Mouse (Mus musculus): ENCODE measurements around the gene Ly6g5c. TPM values are rescaled to one million over a fixed set of nuclear protein-coding genes. Genes with fewer than 3 reads are reported as not detected.

Ly6g5c gene
- polyA plus RNA-seq, 1 experiment from 2014 or later, result not detected

DNA sequence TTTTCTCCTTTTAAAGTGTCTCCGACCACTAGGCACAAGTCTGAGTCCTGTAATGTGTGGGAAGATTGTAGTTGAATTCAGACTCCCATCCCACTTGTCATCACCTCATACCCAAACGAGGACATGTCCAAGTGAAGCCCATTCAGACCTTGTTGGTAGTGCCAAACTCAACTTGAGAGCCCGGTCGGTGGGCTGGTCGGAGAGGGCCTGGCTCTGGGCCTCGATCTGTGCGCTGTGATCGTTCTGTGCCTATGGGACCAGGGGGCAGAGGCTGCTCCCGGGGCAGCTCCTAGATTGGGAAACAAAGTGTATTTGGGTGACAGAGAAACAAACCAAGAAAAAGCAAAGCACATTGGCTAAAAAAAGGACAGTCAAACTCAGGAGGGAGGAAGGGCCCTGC is 45.0 kb downstream of the Ly6g5c start:
- no peaks in the 10 kb centered on the region for H3K4me1 ChIP-seq (ENCODE audit: control insufficient read depth, insufficient read depth, low read length)
- 94% methylated on average over 9 of the region's 9 CpGs for WGBS
- no peaks in the 10 kb centered on the region for H3K27me3 ChIP-seq (ENCODE audit: control insufficient read depth, insufficient read depth, low read length)
- H3K9me3 ChIP-seq (ENCODE audit: control insufficient read depth, low read length), result no peaks in the 10 kb centered on the region
- no peak overlapping the region for H3K4me2 ChIP-seq (ENCODE audit: low read length)
- ATAC-seq (ENCODE audit: low FRiP score, low TSS enrichment), result no peak
- H3K4me3 ChIP-seq (replicated peaks; ENCODE audit: low read depth, low read length), result no peak overlapping the region
- H3K36me3 ChIP-seq (ENCODE audit: control insufficient read depth, insufficient read depth, low read length), result peaks cover 99% of the 10 kb centered on the region
- no peak for DNase-seq
- no peak overlapping the region for H3K27ac ChIP-seq (replicated peaks; ENCODE audit: low read depth, low read length)
- H3K9ac ChIP-seq (replicated peaks; ENCODE audit: low read length), result no peak overlapping the region

DNA sequence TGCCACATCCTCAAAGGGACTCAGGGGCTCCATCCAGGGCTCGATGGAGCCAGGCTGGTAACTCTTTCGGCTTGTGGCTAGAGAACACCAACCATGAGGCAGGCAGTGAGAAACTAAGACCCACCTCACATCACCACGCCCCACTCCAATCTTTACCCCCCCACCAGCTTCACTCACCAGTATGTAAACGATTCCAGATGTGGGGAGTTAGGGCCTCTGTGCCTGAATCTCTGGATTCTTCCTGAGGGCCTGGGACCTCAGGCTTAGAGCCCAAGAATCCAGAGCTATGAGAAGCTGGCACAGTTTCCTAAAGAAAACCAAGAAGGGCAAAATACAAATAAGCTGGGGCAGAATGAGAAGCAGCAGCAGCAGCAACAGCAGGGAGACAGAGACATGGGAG is 45.9 kb downstream of the Ly6g5c start:
- no peak overlapping the region for H3K27ac ChIP-seq (replicated peaks; ENCODE audit: low read depth, low read length)
- ATAC-seq (ENCODE audit: low FRiP score, low TSS enrichment) (no peak), DNase-seq (no peak)
- H3K4me3 ChIP-seq (replicated peaks; ENCODE audit: low read depth, low read length), result no peak overlapping the region
- H3K27me3 ChIP-seq (ENCODE audit: control insufficient read depth, insufficient read depth, low read length), result no peaks in the 10 kb centered on the region
- no peak overlapping the region for H3K4me2 ChIP-seq (ENCODE audit: low read length)
- no peaks in the 10 kb centered on the region for H3K4me1 ChIP-seq (ENCODE audit: control insufficient read depth, insufficient read depth, low read length)
- 94% methylated on average over 4 of the region's 4 CpGs for WGBS
- H3K36me3 ChIP-seq (ENCODE audit: control insufficient read depth, insufficient read depth, low read length), result peaks cover 99% of the 10 kb centered on the region
- H3K9me3 ChIP-seq (ENCODE audit: control insufficient read depth, low read length), result no peaks in the 10 kb centered on the region
- no peak overlapping the region for H3K9ac ChIP-seq (replicated peaks; ENCODE audit: low read length)

- ATAC-seq (ENCODE audit: low FRiP score, low TSS enrichment), result no peak
- Histone ChIP-seq H3K27me3 (ENCODE audit: control insufficient read depth, insufficient read depth, low read length) (no peaks in the 10 kb centered on the region), H3K27ac (replicated peaks; ENCODE audit: low read depth, low read length) (no peak overlapping the region), H3K9ac (replicated peaks; ENCODE audit: low read length) (no peak overlapping the region), H3K9me3 (ENCODE audit: control insufficient read depth, low read length) (no peaks in the 10 kb centered on the region), H3K4me1 (ENCODE audit: control insufficient read depth, insufficient read depth, low read length) (no peaks in the 10 kb centered on the region), H3K36me3 (ENCODE audit: control insufficient read depth, insufficient read depth, low read length) (peaks cover 99% of the 10 kb centered on the region), H3K4me3 (replicated peaks; ENCODE audit: low read depth, low read length) (no peak overlapping the region), H3K4me2 (ENCODE audit: low read length) (no peak overlapping the region)
- WGBS, result 78% methylated on average over 7 of the region's 7 CpGs
- no peak for DNase-seq
Measured at GRCm38 (mm10) chr17:35154616-35155015, 46.5 kb downstream of the Ly6g5c start.

- DNase-seq, result no peak
- WGBS, result 94% methylated on average over 12 of the region's 12 CpGs
Measured at GRCm38 (mm10) chr17:35155451-35155850, 47.4 kb downstream of the Ly6g5c start.

DNA sequence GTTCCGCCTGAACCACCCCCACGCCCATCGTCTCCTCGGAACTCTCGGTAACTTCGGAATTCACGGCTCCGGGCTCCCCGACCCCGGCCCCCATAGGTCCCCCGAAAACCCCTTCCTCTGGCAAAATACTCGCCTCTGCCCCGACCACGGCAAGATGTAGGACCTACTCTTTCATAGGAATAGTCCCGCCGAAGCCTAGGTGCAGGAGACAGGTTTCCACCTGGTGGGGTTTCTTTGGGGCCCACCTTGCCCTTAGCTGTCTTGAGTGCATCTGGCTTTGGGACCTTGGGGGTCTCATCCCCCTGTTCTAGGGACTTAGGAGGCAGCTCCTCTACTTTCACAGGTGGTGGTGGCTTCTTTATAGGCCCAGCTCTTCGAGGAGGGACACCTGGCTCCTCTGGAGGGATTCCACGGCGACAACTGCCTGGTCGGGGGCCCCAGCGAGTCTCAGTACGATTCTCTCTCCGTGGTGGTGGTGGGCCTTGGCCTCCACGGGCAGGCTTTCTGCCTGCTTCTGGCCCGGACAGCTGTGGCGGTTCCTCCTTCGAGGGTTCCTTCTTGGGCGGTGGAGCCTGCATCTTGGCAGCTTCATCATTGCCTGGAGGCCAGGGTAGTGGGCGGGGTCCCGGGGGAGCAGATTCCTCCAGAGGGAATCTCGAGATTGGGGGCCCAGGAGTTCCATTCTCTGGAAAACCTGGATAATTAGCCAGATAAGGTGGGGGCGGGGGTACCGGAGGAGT is 48.6 kb downstream of the Ly6g5c start:
- DNase-seq (no peak), ATAC-seq (ENCODE audit: low FRiP score, low TSS enrichment) (no peak)
- 92% methylated on average over 33 of the region's 33 CpGs for WGBS
- H3K4me2 ChIP-seq (ENCODE audit: low read length), result no peak overlapping the region
- no peak overlapping the region for H3K27ac ChIP-seq (replicated peaks; ENCODE audit: low read depth, low read length)
- no peaks in the 10 kb centered on the region for H3K27me3 ChIP-seq (ENCODE audit: control insufficient read depth, insufficient read depth, low read length)
- H3K4me1 ChIP-seq (ENCODE audit: control insufficient read depth, insufficient read depth, low read length), result peaks cover 2% of the 10 kb centered on the region; the same call in 1 of the 2 replicates
- no peak overlapping the region for H3K4me3 ChIP-seq (replicated peaks; ENCODE audit: low read depth, low read length)
- no peaks in the 10 kb centered on the region for H3K9me3 ChIP-seq (ENCODE audit: control insufficient read depth, low read length)
- peaks cover 100% of the 10 kb centered on the region for H3K36me3 ChIP-seq (ENCODE audit: control insufficient read depth, insufficient read depth, low read length)
- H3K9ac ChIP-seq (replicated peaks; ENCODE audit: low read length), result no peak overlapping the region

More at GRCm38 (mm10) chr17:35155451-35155850, 47.4 kb downstream of the Ly6g5c start:
- ATAC-seq (ENCODE audit: low FRiP score, low TSS enrichment), result no peak
- H3K27ac ChIP-seq (replicated peaks; ENCODE audit: low read depth, low read length), result no peak overlapping the region
- H3K36me3 ChIP-seq (ENCODE audit: control insufficient read depth, insufficient read depth, low read length), result peaks cover 99% of the 10 kb centered on the region
- H3K4me2 ChIP-seq (ENCODE audit: low read length), result no peak overlapping the region
- H3K9me3 ChIP-seq (ENCODE audit: control insufficient read depth, low read length), result no peaks in the 10 kb centered on the region
- H3K4me3 ChIP-seq (replicated peaks; ENCODE audit: low read depth, low read length), result no peak overlapping the region
- H3K27me3 ChIP-seq (ENCODE audit: control insufficient read depth, insufficient read depth, low read length), result no peaks in the 10 kb centered on the region
- no peak overlapping the region for H3K9ac ChIP-seq (replicated peaks; ENCODE audit: low read length)
- no peaks in the 10 kb centered on the region for H3K4me1 ChIP-seq (ENCODE audit: control insufficient read depth, insufficient read depth, low read length)

- no peak overlapping the region for H3K4me3 ChIP-seq (replicated peaks; ENCODE audit: low read depth, low read length)
- H3K9me3 ChIP-seq (ENCODE audit: control insufficient read depth, low read length), result no peaks in the 10 kb centered on the region
- H3K4me2 ChIP-seq (ENCODE audit: low read length), result no peak overlapping the region
- H3K4me1 ChIP-seq (ENCODE audit: control insufficient read depth, insufficient read depth, low read length), result peaks cover 8% of the 10 kb centered on the region
- WGBS, result 91% methylated on average over 8 of the region's 8 CpGs
- ATAC-seq (ENCODE audit: low FRiP score, low TSS enrichment), result no peak
- no peak overlapping the region for H3K9ac ChIP-seq (replicated peaks; ENCODE audit: low read length)
- peaks cover 100% of the 10 kb centered on the region for H3K36me3 ChIP-seq (ENCODE audit: control insufficient read depth, insufficient read depth, low read length)
- no peak overlapping the region for H3K27ac ChIP-seq (replicated peaks; ENCODE audit: low read depth, low read length)
- DNase-seq, result no peak
- no peaks in the 10 kb centered on the region for H3K27me3 ChIP-seq (ENCODE audit: control insufficient read depth, insufficient read depth, low read length)
Measured at GRCm38 (mm10) chr17:35157254-35157653, 49.2 kb downstream of the Ly6g5c start.

- Histone ChIP-seq H3K4me3 (replicated peaks; ENCODE audit: low read depth, low read length) (no peak overlapping the region), H3K4me1 (ENCODE audit: control insufficient read depth, insufficient read depth, low read length) (peaks cover 13% of the 10 kb centered on the region), H3K9me3 (ENCODE audit: control insufficient read depth, low read length) (no peaks in the 10 kb centered on the region), H3K4me2 (ENCODE audit: low read length) (no peak overlapping the region), H3K27ac (replicated peaks; ENCODE audit: low read depth, low read length) (no peak overlapping the region), H3K9ac (replicated peaks; ENCODE audit: low read length) (no peak overlapping the region), H3K36me3 (ENCODE audit: control insufficient read depth, insufficient read depth, low read length) (peaks cover 96% of the 10 kb centered on the region), H3K27me3 (ENCODE audit: control insufficient read depth, insufficient read depth, low read length) (no peaks in the 10 kb centered on the region)
- DNase-seq (no peak), ATAC-seq (ENCODE audit: low FRiP score, low TSS enrichment) (no peak)
- 95% methylated on average over 8 of the region's 8 CpGs for WGBS
Measured at GRCm38 (mm10) chr17:35157661-35158175, 49.6 kb downstream of the Ly6g5c start.

- Histone ChIP-seq H3K4me1 (ENCODE audit: control insufficient read depth, insufficient read depth, low read length) (peaks cover 21% of the 10 kb centered on the region), H3K9me3 (ENCODE audit: control insufficient read depth, low read length) (no peaks in the 10 kb centered on the region), H3K36me3 (ENCODE audit: control insufficient read depth, insufficient read depth, low read length) (peaks cover 83% of the 10 kb centered on the region), H3K9ac (replicated peaks; ENCODE audit: low read length) (no peak overlapping the region), H3K27ac (replicated peaks; ENCODE audit: low read depth, low read length) (no peak overlapping the region), H3K4me2 (ENCODE audit: low read length) (no peak overlapping the region), H3K27me3 (ENCODE audit: control insufficient read depth, insufficient read depth, low read length) (no peaks in the 10 kb centered on the region), H3K4me3 (replicated peaks; ENCODE audit: low read depth, low read length) (no peak overlapping the region)
- DNase-seq (no peak), ATAC-seq (ENCODE audit: low FRiP score, low TSS enrichment) (no peak)
- 91% methylated on average over 16 of the region's 16 CpGs for WGBS
Measured at GRCm38 (mm10) chr17:35158850-35159593, 50.9 kb downstream of the Ly6g5c start.
